Mouse (Mus musculus) T-helper 17 cell (primary cell): Measurements from ENCODE around the gene Mob1b.

Experiments used
- in situ Hi-C, 2 experiments: fragments of 300-600 bp; cut with MboI, MseI; formaldehyde crosslinking; loops; 1 replicate in 1 of 2; 2 replicates in 1 of 2; pipeline ENCODE4 v1.15.1; 2025; ENCODE audit warnings: high pct_unique_total_duplicates in 2 of 2

The Mob1b gene

GRCm38 (mm10) chr5:88766863-88767262 is 46.2 kb downstream of the Mob1b start:
- in situ Hi-C loops, result loop anchor here (25.0 kb wide), 2 partner anchors 205 to 1955 kb away; partner anchors contain the start of genes Rufy3 (in 1 of the 2), Utp3 (in 1 of the 2) and Ythdc1 (in 1 of the 2)

- in situ Hi-C loops, result loop anchor here (25.0 kb wide), 2 partner anchors 206 to 1956 kb away; partner anchors contain the start of genes Rufy3 (in 1 of the 2), Utp3 (in 1 of the 2) and Ythdc1 (in 1 of the 2)
Measured at GRCm38 (mm10) chr5:88768201-88768600, 47.5 kb downstream of the Mob1b start.

GRCm38 (mm10) chr5:88782072-88782765 is 61.6 kb downstream of the Mob1b start:
- in situ Hi-C loops, result loop anchor here in 1 of 2 experiments (25.0 kb wide), 2 partner anchors 1430 to 1730 kb away; partner anchors contain the start of genes Afm and Cox18

- in situ Hi-C loops, result loop anchor here in 1 of 2 experiments (25.0 kb wide), 2 partner anchors 1427 to 1727 kb away; partner anchors contain the start of genes Afm and Cox18
Measured at GRCm38 (mm10) chr5:88785059-88785458, 64.4 kb downstream of the Mob1b start.

GRCm38 (mm10) chr5:88790675-88791074 is 70.0 kb downstream of the Mob1b start:
- in situ Hi-C loops, result loop anchor here in 1 of 2 experiments (10.0 to 25.0 kb wide), 3 partner anchors 706 to 1722 kb away; partner anchors contain the start of genes Afm, Cox18 and Smr2

GRCm38 (mm10) chr5:88791256-88792245 is 70.9 kb downstream of the Mob1b start:
- in situ Hi-C loops, result loop anchor here in 1 of 2 experiments (10.0 to 25.0 kb wide), 3 partner anchors 707 to 1721 kb away; partner anchors contain the start of genes Afm, Cox18 and Smr2

- in situ Hi-C loops, result loop anchor here in 1 of 2 experiments (10.0 to 25.0 kb wide), 3 partner anchors 709 to 1719 kb away; partner anchors contain the start of genes Afm, Cox18 and Smr2
Measured at GRCm38 (mm10) chr5:88793676-88794075, 73.0 kb downstream of the Mob1b start.

- in situ Hi-C loops, result loop anchor here in 1 of 2 experiments (5.0 to 25.0 kb wide), 4 partner anchors 586 to 1716 kb away; partner anchors contain the start of genes Afm, Cox18 and Smr2
Measured at GRCm38 (mm10) chr5:88795910-88796584, 75.4 kb downstream of the Mob1b start.

- in situ Hi-C loops, result loop anchor here in 1 of 2 experiments (5.0 to 25.0 kb wide), 4 partner anchors 586 to 1716 kb away; partner anchors contain the start of genes Afm, Cox18 and Smr2
Measured at GRCm38 (mm10) chr5:88796588-88796987, 75.9 kb downstream of the Mob1b start.

GRCm38 (mm10) chr5:88797121-88797520 is 76.5 kb downstream of the Mob1b start:
- in situ Hi-C loops, result loop anchor here in 1 of 2 experiments (5.0 to 25.0 kb wide), 4 partner anchors 585 to 1715 kb away; partner anchors contain the start of genes Afm, Cox18 and Smr2

- in situ Hi-C loops, result loop anchor here in 1 of 2 experiments (5.0 to 10.0 kb wide), 2 partner anchors 877 to 1641 kb away; no protein-coding TSS in a partner anchor
Measured at GRCm38 (mm10) chr5:88805616-88806015, 85.0 kb downstream of the Mob1b start.

- in situ Hi-C loops, result loop anchor here in 1 of 2 experiments (5.0 to 10.0 kb wide), 2 partner anchors 876 to 1641 kb away; no protein-coding TSS in a partner anchor
Measured at GRCm38 (mm10) chr5:88806278-88806677, 85.6 kb downstream of the Mob1b start.

GRCm38 (mm10) chr5:88807342-88807741 is 86.7 kb downstream of the Mob1b start:
- in situ Hi-C loops, result loop anchor here in 1 of 2 experiments (5.0 to 10.0 kb wide), 2 partner anchors 875 to 1643 kb away; no protein-coding TSS in a partner anchor

- in situ Hi-C loops, result no loop called here
Measured at GRCm38 (mm10) chr5:88813188-88813587, 92.5 kb downstream of the Mob1b start.
